Mouse (Mus musculus) limb, embryonic 13.5 days (tissue): ENCODE results near the gene Cplx3. TPM values are rescaled to one million over a fixed set of nuclear protein-coding genes. Genes with fewer than 3 reads are reported as not detected.

Experiments used
- ATAC-seq: fragments of 200-750 bp; cut with Nextera tagmentation; 2 replicates; pipeline ENCODE4 v1.8.0; 2017; ENCODE audit warnings: low read depth, moderate number of reproducible peaks, moderate TSS enrichment; ENCODE audit not compliant: low FRiP score
- H3K27ac ChIP-seq: fragments of 300-500 bp; sonication (generic); 2 replicates; pipeline ENCODE4 v1.5.1; 2015; ENCODE audit warnings: inconsistent platforms, mild to moderate bottlenecking, moderate library complexity
- H3K27me3 ChIP-seq: fragments of 300-500 bp; sonication (generic); 2 replicates; pipeline ENCODE4 v1.6.1; 2015; ENCODE audit warnings: mild to moderate bottlenecking, inconsistent platforms
- H3K36me3 ChIP-seq: fragments of 300-500 bp; sonication (generic); 2 replicates; pipeline ENCODE4 v1.6.1; 2015; ENCODE audit warnings: inconsistent platforms, mild to moderate bottlenecking, moderate library complexity
- H3K4me1 ChIP-seq: fragments of 300-500 bp; sonication (generic); 2 replicates; pipeline ENCODE4 v1.6.1; 2015; ENCODE audit warnings: inconsistent platforms
- H3K4me2 ChIP-seq: fragments of 300-500 bp; sonication (generic); replicated peaks from 2 replicates; pipeline ENCODE4 v1.6.1; 2015; ENCODE audit warnings: inconsistent platforms, mild to moderate bottlenecking, moderate library complexity
- H3K4me3 ChIP-seq: fragments of 300-500 bp; sonication (generic); 2 replicates; pipeline ENCODE4 v1.5.1; 2015; ENCODE audit warnings: moderate library complexity, mild to moderate bottlenecking, inconsistent platforms
- H3K9ac ChIP-seq: fragments of 300-500 bp; sonication (generic); 2 replicates; pipeline ENCODE4 v1.6.1; 2015; ENCODE audit warnings: mild to moderate bottlenecking, inconsistent platforms
- H3K9me3 ChIP-seq: fragments of 300-500 bp; sonication (generic); 2 replicates; pipeline ENCODE4 v1.6.1; 2016; ENCODE audit warnings: inconsistent platforms
- WGBS: fragments of 180-500 bp; shearing (Covaris S2); methylation state at CpG from one replicate; pipeline ENCODE4 v1.1.7; 2015; 5-methylcytosine and 5-hydroxymethylcytosine counted together
- polyA plus RNA-seq: library from polyadenylated mRNA; unstranded; fragments of >200 nt; fragmentation: Nextera tagmentation; extraction: Ambion mirVana; gene quantifications from 2 replicates; pipeline ENCODE4 v1.2.1, GENCODE M21; 2015

Gene Cplx3
- polyA plus RNA-seq, 1 experiment from 2014 or later, result not detected

DNA sequence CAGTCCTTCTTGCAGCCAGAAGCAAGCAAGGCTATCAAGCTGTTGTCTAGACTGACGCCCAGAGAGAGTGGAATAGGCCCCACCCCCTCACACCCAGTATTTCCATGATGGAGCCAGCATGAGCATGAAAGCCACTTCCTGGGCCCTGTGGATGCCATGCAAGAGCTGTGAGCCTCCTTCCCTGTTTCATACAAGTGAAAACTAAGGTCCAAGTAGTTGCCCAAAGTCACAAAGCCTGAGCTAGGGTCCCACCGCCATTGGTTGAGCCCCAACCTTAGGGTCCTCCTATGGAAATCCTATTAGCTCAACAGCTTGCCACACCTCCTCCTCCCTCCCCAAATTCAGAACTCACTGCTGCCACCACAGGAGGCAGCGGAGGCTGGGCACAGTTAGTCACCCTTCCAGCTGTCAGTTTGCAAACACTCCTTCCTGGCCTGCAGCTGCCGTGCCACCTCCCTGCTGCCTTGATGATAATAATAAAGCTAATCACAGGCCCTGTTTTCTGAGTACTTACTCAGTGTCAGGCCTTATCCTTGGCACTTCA lies 27.5 kb upstream of the Cplx3 start:
- Histone ChIP-seq H3K9me3 (no peaks in the 10 kb centered on the region), H3K9ac (0 out of 2 replicates have a peak overlapping the region, but pooled peaks have one; percentile 1), H3K4me3 (no peak overlapping the region), H3K27me3 (no peaks in the 10 kb centered on the region), H3K4me2 (no peak overlapping the region), H3K36me3 (peaks cover 48% of the 10 kb centered on the region), H3K4me1 (peaks cover 38% of the 10 kb centered on the region), H3K27ac (no peak overlapping the region)
- ATAC-seq, result no peak
- WGBS, result 50% methylated on average over 4 of the region's 4 CpGs

DNA sequence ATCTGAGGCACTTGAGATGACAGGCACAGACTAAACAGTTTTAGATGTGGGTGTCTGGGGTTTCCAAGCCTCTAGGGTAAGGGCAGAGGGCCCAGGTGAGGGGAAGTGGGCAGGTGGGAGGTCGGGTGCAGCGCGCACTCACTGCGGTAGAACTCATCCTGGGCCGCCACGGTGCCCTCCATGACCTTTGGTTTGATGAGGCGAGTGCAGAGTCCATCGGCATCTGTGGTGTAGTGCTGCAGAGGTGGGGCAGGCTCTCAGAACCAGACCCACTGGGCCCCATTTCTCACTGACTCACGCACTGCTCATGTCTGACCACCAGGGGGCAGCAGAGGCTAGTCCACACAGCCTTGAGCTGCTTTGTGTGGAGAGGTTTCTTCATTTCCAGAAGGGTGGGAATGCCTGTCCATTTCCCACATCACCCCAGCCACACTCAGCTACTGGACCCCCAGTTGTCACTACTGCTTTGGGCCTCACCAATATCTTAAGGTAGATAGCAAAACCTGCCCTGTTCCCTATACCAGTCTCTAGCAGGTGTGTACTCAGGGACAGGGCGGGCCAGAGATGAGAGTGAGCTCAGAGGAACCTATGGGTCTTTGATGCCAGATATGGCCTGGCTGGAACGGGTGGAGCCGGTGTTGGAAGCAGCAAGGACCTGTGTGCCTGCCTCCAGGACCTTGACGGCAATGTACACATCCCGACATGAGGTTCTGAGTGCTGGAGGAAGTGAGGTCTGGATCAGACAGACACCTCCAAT lies 23.2 kb upstream of the Cplx3 start:
- ATAC-seq, result peak; percentile 55

DNA sequence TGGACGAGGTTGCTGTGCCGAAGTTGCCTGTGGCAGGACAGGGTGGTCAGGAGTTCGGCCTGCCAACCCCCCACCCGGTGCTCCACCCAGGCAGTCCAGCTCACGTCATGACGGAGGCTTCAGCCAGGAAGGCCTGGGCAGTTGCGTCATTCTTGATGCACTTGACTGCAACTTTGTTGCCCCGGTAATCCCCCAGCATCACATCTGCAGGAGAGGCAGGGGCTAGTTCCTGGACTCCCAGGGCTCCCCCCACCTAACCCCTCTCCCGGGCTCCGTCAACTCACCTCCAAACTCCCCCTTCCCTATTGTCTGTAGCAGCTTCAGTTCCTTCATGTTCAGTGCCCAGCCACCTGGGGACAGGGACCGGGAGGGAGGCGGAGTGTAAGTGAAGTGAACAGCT lies 22.6 kb upstream of the Cplx3 start:
- ATAC-seq, result no peak
- Histone ChIP-seq H3K9ac (no peak overlapping the region), H3K4me3 (no peak overlapping the region), H3K36me3 (peaks cover 86% of the 10 kb centered on the region), H3K9me3 (no peaks in the 10 kb centered on the region), H3K27ac (no peak overlapping the region), H3K4me2 (no peak overlapping the region), H3K4me1 (peaks cover 5% of the 10 kb centered on the region; the same call in 1 of the 2 replicates), H3K27me3 (no peaks in the 10 kb centered on the region)
- 93% methylated on average over 12 of the region's 12 CpGs for WGBS

More for the DNA sequence above, 23.2 kb upstream of the Cplx3 start:
- H3K36me3 ChIP-seq, result peaks cover 88% of the 10 kb centered on the region
- no peak overlapping the region for H3K27ac ChIP-seq
- WGBS, result 65% methylated on average over 14 of the region's 14 CpGs
- no peaks in the 10 kb centered on the region for H3K9me3 ChIP-seq
- no peak overlapping the region for H3K4me3 ChIP-seq
- peaks cover 11% of the 10 kb centered on the region; the same call in 1 of the 2 replicates for H3K4me1 ChIP-seq
- H3K9ac ChIP-seq, result no peak overlapping the region
- no peak overlapping the region for H3K4me2 ChIP-seq
- H3K27me3 ChIP-seq, result no peaks in the 10 kb centered on the region

DNA sequence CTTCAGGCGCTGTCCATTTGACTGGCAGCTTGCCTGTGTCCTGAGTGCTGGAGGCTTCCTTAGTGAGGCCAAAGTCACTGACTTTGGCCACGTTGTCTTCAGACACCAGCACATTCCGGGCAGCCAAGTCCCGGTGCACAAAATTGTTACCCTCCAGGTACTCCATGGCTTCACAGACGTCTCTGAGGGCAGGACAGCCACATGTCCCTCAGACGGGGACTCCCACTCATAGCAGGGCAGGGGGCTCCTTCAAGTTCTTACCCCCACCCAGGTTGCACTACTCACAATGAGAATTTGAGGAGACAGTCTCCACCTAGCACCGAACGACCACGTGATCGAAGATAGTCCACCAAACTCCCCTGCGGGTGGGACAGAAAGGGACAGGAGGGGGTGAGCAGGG lies 21.8 kb upstream of the Cplx3 start:
- Histone ChIP-seq H3K27me3 (no peaks in the 10 kb centered on the region), H3K27ac (no peak overlapping the region), H3K4me3 (no peak overlapping the region), H3K4me2 (no peak overlapping the region), H3K9ac (no peak overlapping the region), H3K4me1 (no peaks in the 10 kb centered on the region), H3K9me3 (no peaks in the 10 kb centered on the region), H3K36me3 (peaks cover 84% of the 10 kb centered on the region)
- WGBS, result 91% methylated on average over 11 of the region's 11 CpGs
- ATAC-seq, result no peak

DNA sequence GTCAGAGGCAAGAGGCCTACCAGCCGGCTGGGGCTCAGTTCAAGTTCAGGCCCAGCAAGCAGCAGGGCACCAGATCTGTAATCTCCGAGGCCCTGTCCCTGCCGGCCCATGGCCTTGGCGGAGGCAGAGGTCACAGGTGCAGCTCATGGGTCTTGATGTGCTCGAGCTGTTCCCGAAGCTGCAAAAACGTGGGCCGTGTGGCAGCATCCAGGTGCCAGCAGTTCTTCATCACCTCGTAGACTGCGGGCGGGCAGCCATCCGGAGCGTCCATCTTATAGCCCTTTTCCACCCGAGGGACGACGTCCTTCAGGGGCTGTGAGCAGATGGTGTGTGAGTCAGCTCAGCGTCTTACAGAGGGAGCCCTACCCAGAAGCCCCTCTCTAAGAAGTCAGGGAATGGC lies 21.1 kb upstream of the Cplx3 start:
- H3K27me3 ChIP-seq, result no peaks in the 10 kb centered on the region
- no peak overlapping the region for H3K27ac ChIP-seq
- no peak overlapping the region for H3K4me2 ChIP-seq
- H3K36me3 ChIP-seq, result peaks cover 81% of the 10 kb centered on the region
- WGBS, result 92% methylated on average over 17 of the region's 17 CpGs
- ATAC-seq, result no peak
- H3K4me1 ChIP-seq, result no peaks in the 10 kb centered on the region
- H3K4me3 ChIP-seq, result no peak overlapping the region
- H3K9ac ChIP-seq, result no peak overlapping the region
- H3K9me3 ChIP-seq, result no peaks in the 10 kb centered on the region

DNA sequence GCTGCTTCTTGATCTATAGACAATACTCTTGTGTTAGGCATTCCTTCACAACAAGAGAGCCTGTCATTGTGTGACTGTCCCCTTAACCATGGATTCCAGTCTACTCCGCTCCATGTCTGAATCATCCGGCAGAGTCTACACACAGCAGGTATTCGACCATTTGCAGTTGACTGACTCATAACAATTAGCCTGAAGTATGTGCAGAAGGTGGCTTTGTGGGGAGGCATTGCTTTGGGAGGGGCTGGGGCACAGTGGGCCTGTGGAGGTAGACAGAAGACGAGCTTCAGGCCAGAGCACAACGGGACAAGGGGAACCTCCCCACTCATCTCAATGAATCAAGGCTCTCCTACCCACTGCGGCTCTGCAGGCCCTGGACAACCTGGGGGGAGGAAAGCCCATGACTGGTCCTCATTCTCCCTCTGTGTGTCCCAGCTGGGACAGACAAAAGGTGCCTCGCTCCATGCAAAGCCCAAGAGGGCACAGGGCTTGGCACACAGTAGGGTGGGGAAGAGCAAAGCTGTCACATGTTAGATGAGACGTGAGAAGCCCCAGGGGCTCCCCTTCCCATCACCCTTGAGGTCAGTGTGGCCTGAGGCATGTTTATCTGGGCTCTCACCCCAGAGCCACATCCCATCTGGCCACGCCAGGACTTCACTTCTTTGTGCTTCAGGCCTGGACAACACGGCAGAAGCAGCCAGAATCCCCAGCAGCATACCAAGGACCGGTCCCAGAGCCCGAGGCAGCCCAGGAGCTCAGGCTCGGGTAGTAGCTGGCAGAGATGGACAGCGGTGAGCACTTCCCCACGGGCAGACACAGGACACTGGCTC lies 19.8 kb upstream of the Cplx3 start:
- peaks cover 69% of the 10 kb centered on the region for H3K36me3 ChIP-seq
- ATAC-seq, result no peak

DNA sequence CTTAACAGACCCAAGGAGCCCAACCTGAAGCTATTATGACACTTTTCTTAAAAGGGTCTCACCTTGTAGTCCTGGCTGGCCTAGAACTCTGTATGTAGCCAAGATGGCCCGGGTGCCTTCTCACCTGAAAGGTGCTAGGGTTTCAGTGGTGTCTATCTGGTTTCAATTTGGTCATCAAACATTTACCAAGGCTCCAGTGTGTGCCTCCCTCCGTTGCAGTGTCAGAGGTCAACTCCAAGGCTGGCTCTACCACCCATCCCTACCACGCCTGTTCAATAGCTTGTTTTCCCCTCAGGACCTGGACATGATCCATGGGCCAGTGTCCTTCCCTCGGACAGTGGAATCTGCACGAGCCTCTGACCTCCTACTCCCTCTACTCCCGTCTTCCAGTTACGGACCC lies 18.2 kb upstream of the Cplx3 start:
- WGBS, result 82% methylated on average over 7 of the region's 7 CpGs
- no peak for ATAC-seq
- H3K27me3 ChIP-seq, result no peaks in the 10 kb centered on the region
- H3K27ac ChIP-seq, result no peak overlapping the region
- H3K4me3 ChIP-seq, result no peak overlapping the region
- H3K4me1 ChIP-seq, result no peaks in the 10 kb centered on the region
- no peak overlapping the region for H3K4me2 ChIP-seq
- no peaks in the 10 kb centered on the region for H3K9me3 ChIP-seq
- no peak overlapping the region for H3K9ac ChIP-seq
- H3K36me3 ChIP-seq, result peaks cover 53% of the 10 kb centered on the region

More for the DNA sequence above, 19.8 kb upstream of the Cplx3 start:
- Histone ChIP-seq H3K4me3 (no peak overlapping the region), H3K9me3 (no peaks in the 10 kb centered on the region), H3K4me1 (no peaks in the 10 kb centered on the region), H3K9ac (no peak overlapping the region), H3K4me2 (no peak overlapping the region), H3K27ac (no peak overlapping the region), H3K27me3 (no peaks in the 10 kb centered on the region)
- 88% methylated on average over 15 of the region's 15 CpGs for WGBS

DNA sequence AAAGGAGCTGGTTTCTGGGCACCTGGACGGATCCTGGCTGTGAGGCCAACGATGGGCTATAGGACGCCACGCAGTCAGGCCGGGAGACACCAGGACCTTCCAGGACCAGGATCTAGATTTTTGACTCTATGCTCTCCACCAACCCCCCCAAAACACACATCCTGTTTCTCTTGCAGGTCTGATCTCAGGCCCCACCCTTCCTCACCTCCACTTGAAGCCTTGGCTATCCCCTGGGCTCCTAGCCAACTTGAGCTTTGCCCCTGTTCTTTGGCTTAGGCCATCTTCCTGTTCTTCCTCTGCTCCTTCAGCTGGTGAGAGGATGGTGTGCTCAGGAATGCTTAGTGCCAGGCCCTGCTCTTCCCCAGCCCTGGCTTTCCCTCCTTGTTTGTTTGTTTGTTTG lies 14.6 kb upstream of the Cplx3 start, which contains the start of gene Lman1l:
Gene Lman1l (minus strand): TSS at position 101 of the 400 bp plus-strand sequence.
- WGBS, result 88% methylated on average over 5 of the region's 5 CpGs
- Histone ChIP-seq H3K4me2 (no peak within 1 kb of the TSS), H3K9ac (no peak within 1 kb of the TSS), H3K27me3 (no peaks in the 10 kb centered on the region), H3K27ac (no peak within 1 kb of the TSS), H3K4me1 (no peaks in the 10 kb centered on the region), H3K9me3 (no peaks in the 10 kb centered on the region), H3K36me3 (peaks cover 18% of the 10 kb centered on the region), H3K4me3 (no peak within 1 kb of the TSS)
- ATAC-seq, result no peak

DNA sequence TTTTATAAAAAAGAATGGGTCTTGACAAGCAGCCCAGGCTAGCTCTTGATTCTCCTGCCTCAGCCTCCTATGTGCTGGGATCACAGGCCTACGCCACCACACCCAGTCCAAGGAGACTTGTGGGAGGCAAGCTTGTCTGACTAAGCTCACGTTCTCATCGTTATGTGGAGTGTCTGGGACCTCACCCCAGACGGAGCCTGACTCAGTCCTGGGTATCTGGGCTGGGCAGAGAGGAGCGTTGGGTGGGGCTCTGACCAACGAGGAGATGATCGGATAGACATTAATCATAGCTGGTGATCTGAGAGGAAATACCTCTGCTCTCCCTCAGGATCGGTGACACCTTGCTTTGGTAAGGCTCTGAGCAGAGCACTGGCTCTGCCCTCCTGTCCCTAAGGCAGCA lies 12.8 kb upstream of the Cplx3 start:
- Histone ChIP-seq H3K9ac (no peak overlapping the region), H3K4me3 (no peak overlapping the region), H3K27me3 (no peaks in the 10 kb centered on the region), H3K9me3 (no peaks in the 10 kb centered on the region), H3K4me1 (no peaks in the 10 kb centered on the region), H3K36me3 (no peaks in the 10 kb centered on the region), H3K27ac (no peak overlapping the region), H3K4me2 (no peak overlapping the region)
- 72% methylated on average over 8 of the region's 8 CpGs for WGBS
- no peak for ATAC-seq

DNA sequence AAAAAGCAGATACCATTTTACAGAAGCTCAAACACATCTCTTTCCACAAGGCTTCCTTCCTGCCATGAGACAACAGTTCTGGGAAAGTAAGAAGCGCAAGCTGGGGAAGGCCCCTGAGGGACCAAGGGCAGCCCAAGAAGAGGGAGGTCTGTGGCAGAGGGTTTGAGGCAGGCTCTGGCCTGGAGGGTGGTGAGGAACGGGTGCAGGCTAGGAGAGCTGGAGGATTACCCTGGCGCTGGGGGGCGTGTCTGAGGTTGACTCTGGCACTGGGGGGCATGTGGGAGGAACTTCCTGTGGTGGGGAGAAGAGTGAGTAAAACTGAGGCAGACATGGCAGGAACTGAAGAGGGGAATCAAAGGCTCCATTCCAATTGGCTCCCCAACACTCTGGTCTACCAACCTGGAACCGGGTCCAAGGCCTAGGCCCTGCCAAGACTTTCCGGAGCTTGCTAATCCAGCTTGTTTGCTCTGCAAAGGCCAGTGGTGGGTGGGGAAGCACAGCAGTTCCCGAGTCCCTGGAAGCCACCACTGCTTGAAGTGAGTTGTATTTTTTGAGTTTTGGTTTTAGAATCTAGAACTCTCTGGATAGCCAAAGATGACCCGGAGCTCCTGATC lies 11.6 kb upstream of the Cplx3 start:
- no peaks in the 10 kb centered on the region for H3K4me1 ChIP-seq
- WGBS, result 75% methylated on average over 8 of the region's 8 CpGs
- no peaks in the 10 kb centered on the region for H3K36me3 ChIP-seq
- H3K27ac ChIP-seq, result no peak overlapping the region
- H3K4me3 ChIP-seq, result no peak overlapping the region
- H3K27me3 ChIP-seq, result no peaks in the 10 kb centered on the region
- H3K9me3 ChIP-seq, result no peaks in the 10 kb centered on the region
- H3K9ac ChIP-seq, result no peak overlapping the region
- no peak for ATAC-seq
- no peak overlapping the region for H3K4me2 ChIP-seq

DNA sequence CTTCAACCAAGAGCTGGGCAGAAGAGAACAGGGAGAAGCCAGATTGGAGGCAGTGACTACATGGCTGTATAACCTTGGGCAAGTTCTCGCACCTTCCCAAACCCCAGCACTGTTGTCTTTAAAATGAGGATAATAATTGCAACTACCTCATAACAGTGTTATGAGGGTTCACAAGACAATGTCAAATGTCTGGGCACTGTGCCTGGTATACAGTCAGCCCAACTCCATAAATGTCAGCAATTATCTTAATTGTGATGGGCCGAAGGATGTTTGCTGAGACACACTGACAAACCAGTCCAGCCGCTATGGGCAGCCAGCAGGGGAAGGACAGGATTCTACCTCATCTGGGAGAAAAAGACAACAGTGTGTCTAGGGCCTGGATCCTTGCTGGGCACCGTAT lies 8.7 kb upstream of the Cplx3 start:
- no peaks in the 10 kb centered on the region for H3K27me3 ChIP-seq
- H3K4me3 ChIP-seq, result no peak overlapping the region
- WGBS, result 74% methylated on average over 4 of the region's 4 CpGs
- no peaks in the 10 kb centered on the region for H3K4me1 ChIP-seq
- ATAC-seq, result no peak
- no peak overlapping the region for H3K9ac ChIP-seq
- no peak overlapping the region for H3K4me2 ChIP-seq
- no peak overlapping the region for H3K27ac ChIP-seq
- no peaks in the 10 kb centered on the region for H3K36me3 ChIP-seq
- H3K9me3 ChIP-seq, result no peaks in the 10 kb centered on the region

DNA sequence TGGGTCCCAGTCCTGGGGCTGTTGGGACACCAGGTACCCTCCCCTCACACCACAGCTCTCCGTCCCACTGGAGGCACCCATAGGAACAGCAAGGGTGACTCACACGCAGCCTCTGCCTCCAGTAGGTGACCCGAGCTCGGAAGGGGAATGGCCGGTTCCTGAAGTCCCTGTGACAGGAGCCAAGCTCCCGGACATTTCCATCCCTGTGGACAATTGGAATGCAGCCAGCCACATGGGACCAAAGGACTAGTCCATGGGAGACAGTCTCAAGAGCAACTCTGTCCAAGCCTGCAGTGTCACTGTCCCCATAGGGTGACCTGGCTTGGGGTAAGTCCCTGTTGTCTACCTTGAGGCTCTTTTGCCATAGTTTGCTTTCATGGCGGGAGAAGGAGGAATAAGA lies 7.9 kb upstream of the Cplx3 start:
- Histone ChIP-seq H3K9ac (no peak overlapping the region), H3K27me3 (no peaks in the 10 kb centered on the region), H3K4me2 (no peak overlapping the region), H3K27ac (no peak overlapping the region), H3K36me3 (no peaks in the 10 kb centered on the region), H3K4me3 (no peak overlapping the region), H3K9me3 (no peaks in the 10 kb centered on the region), H3K4me1 (no peaks in the 10 kb centered on the region)
- 79% methylated on average over 7 of the region's 7 CpGs for WGBS
- no peak for ATAC-seq
